Mouse (Mus musculus) olfactory bulb, adult 2 months (tissue): ENCODE results near the gene Alkbh5.

Experiments
- CTCF ChIP-seq: fragments of 200-500 bp; IDR thresholded peaks from 2 replicates; pipeline ENCODE4 v1.5.1; 2012; ENCODE audit warnings: low read depth, mild to moderate bottlenecking, low read length, moderate library complexity; ENCODE audit not compliant: insufficient read depth
- POLR2A ChIP-seq: fragments of 200-500 bp; IDR thresholded peaks from 2 replicates; pipeline ENCODE4 v1.6.1; 2012; ENCODE audit warnings: mild to moderate bottlenecking, low read depth, low read length, moderate library complexity; ENCODE audit not compliant: insufficient read depth

- TF ChIP-seq CTCF (no peak), POLR2A (peak; percentile 57)
Measured at GRCm38 (mm10) chr11:60536859-60537467, 782 bp downstream of the Alkbh5 start.
